Mouse (Mus musculus): ENCODE measurements around the gene Mtrr.

DNA sequence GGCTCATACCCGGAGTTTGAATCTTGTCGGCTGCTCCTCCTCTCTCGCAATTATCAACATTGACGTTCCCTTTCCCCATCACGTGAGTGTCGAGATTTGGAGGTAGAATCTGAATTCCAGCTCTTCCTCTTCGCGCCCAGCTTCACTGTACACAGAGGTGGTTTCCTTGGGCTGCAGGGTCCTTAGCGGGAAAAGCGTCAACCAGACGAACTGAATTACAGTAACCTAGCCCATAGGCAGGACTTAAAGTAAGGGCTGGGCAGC, 500 bp upstream of the Mtrr start:
- no peak for TF ChIP-seq CTCF (conservative IDR thresholded peaks at IDR 0.05; ENCODE audit: insufficient read depth, insufficient read length, low read depth, low read length)
- no peak for TF ChIP-seq POLR2A (IDR thresholded peaks at IDR 0.05; ENCODE audit: low read depth, low read length)
